Mouse (Mus musculus) bone marrow, adult 2 months (tissue): ENCODE results near the gene Eps8.

ENCODE experiments used
- CTCF ChIP-seq: fragments of 200-500 bp; IDR thresholded peaks from 2 replicates; pipeline ENCODE4 v1.5.1; 2011; ENCODE audit warnings: low read length, control low read depth; ENCODE audit not compliant: control insufficient read depth, insufficient read depth
- POLR2A ChIP-seq: fragments of 200-500 bp; IDR thresholded peaks from 2 replicates; pipeline ENCODE4 v1.6.1; 2011; ENCODE audit warnings: low read depth, mild to moderate bottlenecking, control low read depth, low read length, borderline replicate concordance; ENCODE audit not compliant: control insufficient read depth

DNA sequence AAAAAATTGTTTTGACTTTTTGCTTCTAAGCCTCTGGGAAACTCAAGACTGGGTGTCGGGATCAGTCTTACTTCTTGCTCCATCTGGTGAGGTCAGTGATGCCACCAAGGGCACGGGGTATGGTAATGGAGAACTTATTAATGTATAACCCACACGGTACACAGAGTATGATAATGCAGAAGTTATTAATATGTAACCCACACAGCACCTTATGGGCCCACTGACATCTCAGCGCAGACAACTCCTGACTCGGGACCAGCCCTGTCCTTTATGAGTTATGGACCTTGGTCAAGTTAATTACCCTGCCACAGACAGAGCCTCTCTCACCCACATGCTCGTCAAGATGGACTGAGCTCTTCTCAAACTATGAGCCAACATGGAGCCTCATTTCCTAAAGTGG lies 89.2 kb downstream of the Eps8 start:
- no peak for TF ChIP-seq CTCF
- no peak for TF ChIP-seq POLR2A
